Mouse (Mus musculus): ENCODE measurements around the gene Asb16.
"Not testable (repeated sequence)": the region's sequence is repeated elsewhere in the genome, so short reads cannot be mapped to it uniquely, and the experiment has no call there.

DNA sequence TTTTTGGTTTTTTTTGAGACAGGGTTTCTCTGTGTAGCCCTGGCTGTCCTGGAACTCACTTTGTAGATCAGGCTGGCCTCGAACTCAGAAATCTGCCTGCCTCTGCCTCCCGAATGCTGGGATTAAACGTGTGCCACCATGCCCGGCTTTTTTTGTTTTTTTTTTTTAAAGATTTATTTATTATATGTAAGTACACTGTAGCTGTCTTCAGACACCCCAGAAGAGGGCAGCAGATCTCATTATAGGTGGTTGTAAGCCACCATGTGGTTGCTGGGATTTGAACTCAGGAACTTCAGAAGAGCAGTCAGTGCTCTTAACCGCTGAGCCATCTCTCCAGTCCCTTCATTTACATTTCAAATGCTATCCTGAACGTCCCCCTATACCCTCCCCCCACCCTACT, 11.7 kb downstream of the Asb16 start:
- TF ChIP-seq CTCF, EP300 (IDR thresholded peaks at IDR 0.05; ENCODE audit: low read depth): not testable (repeated sequence)

All from liver, embryonic 14.5 days (tissue).